Mouse (Mus musculus) liver, embryonic 14.5 days (tissue): ENCODE measurements around the gene Med31.

ENCODE experiments used
- CTCF ChIP-seq: IDR thresholded peaks from 2 replicates; pipeline ENCODE4 v1.5.1; 2016; ENCODE audit warnings: antibody characterized with exemption, low read depth, control low read depth
- EP300 ChIP-seq: IDR thresholded peaks from 2 replicates; pipeline ENCODE4 v1.6.1; 2016; ENCODE audit warnings: antibody characterized with exemption, low read depth

- TF ChIP-seq CTCF (0 out of 2 replicates have a peak, but pooled peaks have one; percentile 23), EP300 (no peak)
Observed at GRCm38 (mm10) chr11:72206341-72207203, 8.8 kb downstream of the Med31 start, which contains the start of gene Gm43951.
